Mouse (Mus musculus): ENCODE measurements around the gene Gipc3.

- TF ChIP-seq CEBPB (IDR thresholded peaks at IDR 0.05; ENCODE audit: low read depth) = no peak
- TF ChIP-seq FOSL1 (IDR thresholded peaks at IDR 0.05; ENCODE audit: insufficient read depth, low read length, poor library complexity, severe bottlenecking) = no peak
These were observed 13.4 kb upstream of the Gipc3 start for GRCm38 (mm10) chr10:81356352-81356990.

All from C2C12 (cell line).